Mouse (Mus musculus): Measurements from ENCODE around the gene Abcb9. TPM values are rescaled to one million over a fixed set of nuclear protein-coding genes. Genes with fewer than 3 reads are reported as not detected.

Gene Abcb9
- polyA plus RNA-seq, 1 experiment: 0.46 TPM

GRCm38 (mm10) chr5:124083850-124084587, 11.6 kb downstream of the Abcb9 start:
- Histone ChIP-seq H3K4me3 (ENCODE audit: insufficient read depth, poor library complexity, severe bottlenecking) (no peak overlapping the region), H3K79me3 (ENCODE audit: low read depth) (no peaks in the 10 kb centered on the region), H3ac (ENCODE audit: control insufficient read depth, insufficient read length, low read depth) (no peak overlapping the region), H3K36me3 (ENCODE audit: control insufficient read depth, insufficient read depth) (no peaks in the 10 kb centered on the region), H3K27me3 (ENCODE audit: control insufficient read depth, insufficient read depth, insufficient read length) (no peaks in the 10 kb centered on the region), H3K79me2 (ENCODE audit: control insufficient read depth, insufficient read depth) (no peaks in the 10 kb centered on the region)
- TF ChIP-seq MYOG (IDR thresholded peaks at IDR 0.05; ENCODE audit: control insufficient read depth, extremely low read depth, insufficient read length) (no peak), CTCF (IDR thresholded peaks at IDR 0.05; ENCODE audit: control insufficient read depth, insufficient read depth, insufficient read length) (no peak), CEBPB (IDR thresholded peaks at IDR 0.05; ENCODE audit: low read depth) (no peak), USF1 (IDR thresholded peaks at IDR 0.05; ENCODE audit: low read depth) (no peak), MYOD1 (IDR thresholded peaks at IDR 0.05; ENCODE audit: control insufficient read depth, insufficient read length, low read depth) (no peak), FOSL1 (IDR thresholded peaks at IDR 0.05; ENCODE audit: insufficient read depth, low read length, poor library complexity, severe bottlenecking) (no peak), MAX (IDR thresholded peaks at IDR 0.05) (no peak)

- Histone ChIP-seq H3K79me3 (ENCODE audit: low read depth) (no peaks in the 10 kb centered on the region), H3K4me3 (ENCODE audit: insufficient read depth, poor library complexity, severe bottlenecking) (no peak overlapping the region), H3K36me3 (ENCODE audit: control insufficient read depth, insufficient read depth) (no peaks in the 10 kb centered on the region), H3K27me3 (ENCODE audit: control insufficient read depth, insufficient read depth, insufficient read length) (no peaks in the 10 kb centered on the region), H3ac (ENCODE audit: control insufficient read depth, insufficient read length, low read depth) (no peak overlapping the region), H3K79me2 (ENCODE audit: control insufficient read depth, insufficient read depth) (no peaks in the 10 kb centered on the region)
- TF ChIP-seq MYOD1 (IDR thresholded peaks at IDR 0.05; ENCODE audit: control insufficient read depth, insufficient read length, low read depth) (no peak), CEBPB (IDR thresholded peaks at IDR 0.05; ENCODE audit: low read depth) (no peak), MAX (IDR thresholded peaks at IDR 0.05) (no peak)
Measured at GRCm38 (mm10) chr5:124082941-124083688, 12.5 kb downstream of the Abcb9 start.

GRCm38 (mm10) chr5:124082447-124082846, 13.2 kb downstream of the Abcb9 start:
- no peaks in the 10 kb centered on the region for H3K36me3 ChIP-seq (ENCODE audit: control insufficient read depth, insufficient read depth)
- no peaks in the 10 kb centered on the region for H3K79me3 ChIP-seq (ENCODE audit: low read depth)
- H3ac ChIP-seq (ENCODE audit: control insufficient read depth, insufficient read length, low read depth): no peak overlapping the region
- no peak for TF ChIP-seq CEBPB (IDR thresholded peaks at IDR 0.05; ENCODE audit: low read depth)
- TF ChIP-seq FOSL1 (IDR thresholded peaks at IDR 0.05; ENCODE audit: insufficient read depth, low read length, poor library complexity, severe bottlenecking): no peak
- H3K4me3 ChIP-seq (ENCODE audit: insufficient read depth, poor library complexity, severe bottlenecking): no peak overlapping the region
- no peaks in the 10 kb centered on the region for H3K79me2 ChIP-seq (ENCODE audit: control insufficient read depth, insufficient read depth)
- H3K27me3 ChIP-seq (ENCODE audit: control insufficient read depth, insufficient read depth, insufficient read length): no peaks in the 10 kb centered on the region

- Histone ChIP-seq H3K27me3 (ENCODE audit: control insufficient read depth, insufficient read depth, insufficient read length) (no peaks in the 10 kb centered on the region), H3K79me3 (ENCODE audit: low read depth) (no peaks in the 10 kb centered on the region), H3K4me3 (ENCODE audit: insufficient read depth, poor library complexity, severe bottlenecking) (no peak overlapping the region), H3K79me2 (ENCODE audit: control insufficient read depth, insufficient read depth) (no peaks in the 10 kb centered on the region), H3K36me3 (ENCODE audit: control insufficient read depth, insufficient read depth) (no peaks in the 10 kb centered on the region), H3ac (ENCODE audit: control insufficient read depth, insufficient read length, low read depth) (no peak overlapping the region)
- TF ChIP-seq FOSL1 (IDR thresholded peaks at IDR 0.05; ENCODE audit: insufficient read depth, low read length, poor library complexity, severe bottlenecking) (no peak), CEBPB (IDR thresholded peaks at IDR 0.05; ENCODE audit: low read depth) (no peak), MYOD1 (IDR thresholded peaks at IDR 0.05; ENCODE audit: control insufficient read depth, insufficient read length, low read depth) (no peak)
Measured at GRCm38 (mm10) chr5:124079880-124080279, 15.7 kb downstream of the Abcb9 start.

- H3K79me3 ChIP-seq (ENCODE audit: low read depth): no peaks in the 10 kb centered on the region
- H3K4me3 ChIP-seq (ENCODE audit: insufficient read depth, poor library complexity, severe bottlenecking): no peak overlapping the region
- no peak overlapping the region for H3ac ChIP-seq (ENCODE audit: control insufficient read depth, insufficient read length, low read depth)
- H3K36me3 ChIP-seq (ENCODE audit: control insufficient read depth, insufficient read depth): no peaks in the 10 kb centered on the region
- H3K79me2 ChIP-seq (ENCODE audit: control insufficient read depth, insufficient read depth): no peaks in the 10 kb centered on the region
- no peaks in the 10 kb centered on the region for H3K27me3 ChIP-seq (ENCODE audit: control insufficient read depth, insufficient read depth, insufficient read length)
- TF ChIP-seq MYOD1 (IDR thresholded peaks at IDR 0.05; ENCODE audit: control insufficient read depth, insufficient read length, low read depth): no peak
- no peak for TF ChIP-seq MYOG (IDR thresholded peaks at IDR 0.05; ENCODE audit: control insufficient read depth, extremely low read depth, insufficient read length)
- TF ChIP-seq FOSL1 (IDR thresholded peaks at IDR 0.05; ENCODE audit: insufficient read depth, low read length, poor library complexity, severe bottlenecking): no peak
- no peak for TF ChIP-seq MAX (IDR thresholded peaks at IDR 0.05)
- no peak for TF ChIP-seq CEBPB (IDR thresholded peaks at IDR 0.05; ENCODE audit: low read depth)
- no peak for TF ChIP-seq CTCF (IDR thresholded peaks at IDR 0.05; ENCODE audit: control insufficient read depth, insufficient read depth, insufficient read length)
- no peak for TF ChIP-seq USF1 (IDR thresholded peaks at IDR 0.05; ENCODE audit: low read depth)
Measured at GRCm38 (mm10) chr5:124078794-124079416, 16.7 kb downstream of the Abcb9 start.

Measured in C2C12 (cell line).